Mouse (Mus musculus): ENCODE results near the gene Adamtsl3.

Adamtsl3 gene

GRCm38 (mm10) chr7:82422561-82422960 lies 87.1 kb downstream of the Adamtsl3 start:
- DNase-seq (ENCODE audit: low read depth): peak; percentile 77

GRCm38 (mm10) chr7:82423602-82424001 lies 88.1 kb downstream of the Adamtsl3 start:
- peak; percentile 66 for DNase-seq (ENCODE audit: low read depth)

DNA sequence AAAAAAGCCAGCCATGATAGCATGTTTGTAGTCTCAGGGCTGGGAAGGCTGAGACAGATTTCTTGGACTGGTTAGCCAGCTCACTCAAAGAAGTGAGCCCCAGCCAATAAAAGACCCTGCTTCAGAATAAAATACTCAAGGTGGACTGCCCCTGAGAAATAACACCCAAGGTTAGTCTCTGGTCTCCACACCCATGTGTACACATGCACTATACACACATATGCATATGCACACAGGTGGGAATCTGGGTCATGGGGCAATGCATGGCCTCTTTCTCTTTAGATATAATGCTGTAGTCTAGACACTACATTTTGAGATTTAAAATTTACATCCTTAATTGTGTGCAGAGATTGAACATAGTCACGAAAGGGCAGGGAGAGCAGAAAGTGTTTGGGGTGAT lies 88.8 kb downstream of the Adamtsl3 start:
- DNase-seq (ENCODE audit: low read depth): no peak

DNA sequence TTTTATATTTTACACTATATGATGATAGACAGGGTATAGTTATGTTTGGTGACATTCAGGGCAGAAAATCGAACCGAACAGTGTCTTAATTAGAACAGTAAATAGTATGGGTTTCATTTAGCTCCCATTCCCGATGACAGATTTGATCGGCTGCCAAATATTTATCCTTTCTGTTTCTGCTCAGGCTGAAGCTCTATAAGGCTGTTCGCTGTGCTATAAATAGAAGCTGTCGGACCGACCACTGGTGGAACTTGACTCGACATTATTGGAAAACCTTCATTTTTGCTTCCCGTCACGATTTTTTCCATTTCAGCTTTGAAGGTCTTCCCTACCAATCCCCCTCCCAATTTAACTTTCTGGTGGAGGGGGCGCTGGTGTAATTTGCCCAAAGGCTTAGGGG lies 89.9 kb downstream of the Adamtsl3 start:
- peak; percentile 34 for DNase-seq (ENCODE audit: low read depth)

- no peak for DNase-seq (ENCODE audit: low read depth)
Measured at GRCm38 (mm10) chr7:82429447-82429846, 94.0 kb downstream of the Adamtsl3 start.

DNA sequence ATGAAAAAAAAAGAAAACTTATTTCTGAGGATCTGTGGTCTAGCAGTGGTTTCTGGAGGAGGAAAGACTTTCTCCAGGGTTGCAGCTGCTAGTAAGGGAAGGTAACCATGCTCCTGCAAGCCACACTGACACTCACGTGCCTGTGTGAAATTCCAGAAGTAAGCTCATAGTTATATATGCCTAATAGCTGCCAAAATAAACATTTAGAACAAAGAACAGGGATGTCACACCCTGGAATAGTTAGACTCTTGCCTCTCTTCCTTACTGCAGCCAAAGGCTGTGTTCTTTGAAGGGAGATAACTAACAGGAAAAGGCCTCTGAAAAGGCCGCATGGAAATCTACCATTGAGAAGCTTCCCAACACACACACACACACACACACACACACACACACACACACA lies 96.1 kb downstream of the Adamtsl3 start:
- no peak for DNase-seq (ENCODE audit: low read depth)

DNA sequence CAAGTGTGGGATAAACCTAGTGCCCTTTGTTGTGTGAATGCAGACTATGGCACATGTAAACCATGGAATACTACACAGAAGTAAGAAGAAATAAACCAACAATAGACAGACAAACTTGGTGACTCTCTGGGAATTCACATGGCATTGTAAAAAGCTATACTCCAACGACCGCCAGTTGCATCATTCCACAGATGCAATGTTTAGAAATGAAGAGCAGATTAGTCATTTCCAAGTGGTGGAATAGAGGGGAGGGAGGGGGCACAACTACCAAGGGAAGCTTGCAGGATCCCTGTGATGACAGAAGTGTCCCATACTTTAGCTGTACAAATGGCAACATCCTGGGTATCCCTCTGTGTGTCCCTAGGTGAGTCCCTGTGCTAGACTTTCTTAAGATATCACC lies 97.7 kb downstream of the Adamtsl3 start:
- DNase-seq (ENCODE audit: low read depth): peak; percentile 40

GRCm38 (mm10) chr7:82458376-82458775 lies 122.9 kb downstream of the Adamtsl3 start:
- DNase-seq (ENCODE audit: low read depth): peak; percentile 70

DNA sequence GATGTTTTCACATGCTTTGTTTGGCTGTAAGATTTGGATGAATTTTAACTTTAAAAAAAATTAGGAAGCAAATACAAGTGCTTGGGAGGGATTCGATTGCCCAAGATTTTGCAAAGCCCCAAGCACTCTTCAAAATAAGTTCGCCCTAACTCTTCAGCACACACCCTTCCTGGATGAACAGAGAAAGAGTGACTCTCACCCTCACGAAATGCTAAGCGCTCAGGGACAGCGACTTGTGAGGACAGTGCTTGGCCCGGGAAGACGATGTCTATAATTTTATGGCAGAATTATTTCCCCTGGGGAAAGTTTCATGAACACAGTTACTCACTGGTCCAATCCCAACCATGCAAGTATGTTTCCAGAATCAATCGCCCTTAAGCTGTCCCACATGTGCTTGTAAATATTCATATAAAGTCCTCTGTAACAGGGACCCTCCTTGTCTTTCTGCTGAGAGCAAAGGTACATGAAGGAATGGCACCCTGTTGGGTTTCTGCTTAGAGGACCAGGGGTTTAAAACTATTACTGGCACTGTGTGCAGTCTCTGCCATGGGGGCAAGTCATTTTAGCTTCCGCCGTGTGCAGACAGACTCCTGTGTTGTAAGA lies 127.5 kb downstream of the Adamtsl3 start:
- peak; percentile 38 for DNase-seq (ENCODE audit: low read depth)

DNA sequence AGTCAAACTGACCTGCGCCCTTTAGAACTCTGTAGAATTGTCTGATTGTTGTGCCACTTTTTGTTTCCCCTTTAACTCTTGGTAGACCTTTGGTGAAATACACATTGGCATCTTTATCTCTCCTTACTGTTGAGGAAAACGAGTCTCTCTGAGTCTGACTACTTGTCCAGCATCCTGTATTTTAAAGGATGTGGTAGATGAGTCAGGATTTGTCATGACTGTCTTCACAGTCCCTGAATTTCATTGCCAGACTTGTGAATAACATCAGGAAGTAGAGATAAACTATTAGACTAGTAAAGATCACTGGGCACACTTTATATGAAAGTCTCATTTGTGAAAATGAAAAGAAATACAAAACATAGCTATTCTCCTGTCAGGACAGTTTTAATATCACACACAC lies 128.9 kb downstream of the Adamtsl3 start:
- DNase-seq (ENCODE audit: low read depth): peak; percentile 51

- no peak for DNase-seq (ENCODE audit: low read depth)
Measured at GRCm38 (mm10) chr7:82465437-82465836, 129.9 kb downstream of the Adamtsl3 start.

DNA sequence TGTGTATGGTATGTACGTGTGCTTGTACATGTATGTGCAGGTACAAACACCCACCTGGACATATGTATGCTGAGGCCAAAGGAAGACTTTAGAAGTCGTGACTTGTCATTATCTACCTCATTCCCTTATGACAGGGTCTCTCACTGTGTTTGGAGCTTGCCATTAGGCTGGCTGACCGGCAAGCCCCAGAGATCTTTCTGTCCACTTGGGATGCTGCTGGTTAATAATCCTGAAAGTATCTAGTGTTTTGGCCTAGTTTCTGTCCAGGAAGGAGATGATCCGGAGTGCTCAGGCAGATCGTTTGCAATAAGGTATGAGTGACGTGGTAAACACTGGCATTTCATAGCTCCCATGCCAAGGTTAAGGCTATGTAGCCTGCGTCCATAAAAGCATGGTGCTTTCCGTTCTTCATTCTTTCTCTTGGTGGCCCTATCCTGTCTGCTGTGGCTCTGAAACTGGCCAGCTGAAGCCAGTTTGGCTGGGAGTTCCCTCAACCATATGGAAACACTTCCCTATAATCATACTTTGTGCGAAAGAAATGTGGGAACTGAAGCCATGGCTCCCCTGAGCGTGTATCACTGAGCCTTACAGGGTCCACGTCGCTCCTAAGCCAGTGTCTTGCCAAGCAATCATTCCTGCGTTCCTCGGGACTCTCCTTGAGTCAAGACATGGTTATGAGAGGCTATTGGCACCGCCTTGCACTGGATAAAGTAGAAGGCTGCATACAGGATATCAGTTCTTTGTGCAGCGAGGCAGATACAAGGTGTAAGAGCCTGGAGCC lies 141.1 kb downstream of the Adamtsl3 start:
- no peak for DNase-seq (ENCODE audit: low read depth)

GRCm38 (mm10) chr7:82478461-82478860 lies 143.0 kb downstream of the Adamtsl3 start:
- no peak for DNase-seq (ENCODE audit: low read depth)

DNA sequence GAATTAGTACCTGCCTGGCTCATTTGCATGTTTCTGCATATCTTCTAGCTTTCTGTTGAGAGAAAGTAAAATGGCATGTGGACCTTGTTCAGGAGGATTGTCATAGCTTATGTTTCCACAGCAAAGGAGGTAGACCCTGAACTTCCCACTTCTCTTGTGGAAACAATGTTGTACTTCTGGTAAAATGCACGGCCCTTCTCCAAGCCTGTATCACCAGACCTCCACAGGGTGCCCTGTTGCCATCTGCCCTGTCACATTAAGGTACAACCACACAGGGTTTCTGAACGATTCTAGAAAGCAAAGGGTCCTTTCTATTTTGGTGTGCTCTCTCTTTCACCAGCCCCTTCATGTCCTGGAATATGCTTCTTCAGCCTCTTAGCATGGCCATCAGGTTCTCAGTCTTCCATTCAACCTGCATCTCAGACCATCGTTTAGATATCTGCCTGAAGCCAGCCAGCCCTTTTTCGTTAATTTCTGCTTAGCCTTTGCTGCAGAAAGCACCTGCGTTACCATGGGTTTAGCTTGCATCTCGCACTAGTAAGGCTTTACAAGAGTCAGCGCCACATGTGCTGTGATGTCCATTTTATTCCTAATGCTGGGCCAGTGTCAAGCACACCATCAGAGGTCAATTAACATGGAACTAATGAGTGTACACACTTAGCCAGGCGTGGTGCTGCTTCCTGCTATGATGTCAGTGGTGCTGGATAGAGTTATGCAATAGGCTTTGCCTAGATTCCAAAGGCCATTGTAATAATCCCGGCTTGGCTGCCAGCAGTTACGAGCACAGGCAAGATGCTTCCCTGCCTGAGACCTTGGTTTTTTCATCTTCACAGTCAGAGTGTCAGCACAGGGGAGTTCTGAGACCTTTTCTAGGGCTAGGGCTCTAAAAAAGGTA lies 143.6 kb downstream of the Adamtsl3 start:
- DNase-seq (ENCODE audit: low read depth): peak; percentile 77

DNA sequence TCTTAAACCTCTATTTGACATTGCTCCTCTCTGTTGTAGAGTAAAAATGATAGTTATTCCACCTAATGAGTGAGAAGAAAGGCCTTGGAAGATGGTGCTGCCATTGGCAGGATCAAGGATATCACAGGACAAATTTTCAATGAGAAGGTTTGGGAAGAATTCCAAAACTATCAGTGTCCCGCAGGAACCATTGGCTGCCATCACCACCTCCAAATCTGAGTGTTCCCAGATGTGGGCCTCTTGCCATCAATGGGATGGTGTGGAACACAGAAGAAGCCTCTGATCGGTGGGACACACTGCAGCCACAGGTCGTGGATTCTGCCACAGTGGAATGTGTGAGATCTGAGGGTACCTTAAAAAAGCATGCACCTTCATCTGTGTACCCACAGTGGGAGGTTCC lies 147.9 kb downstream of the Adamtsl3 start:
- DNase-seq (ENCODE audit: low read depth): no peak

GRCm38 (mm10) chr7:82484834-82485233 lies 149.3 kb downstream of the Adamtsl3 start:
- no peak for DNase-seq (ENCODE audit: low read depth)

GRCm38 (mm10) chr7:82485344-82485954 lies 150.0 kb downstream of the Adamtsl3 start:
- no peak for DNase-seq (ENCODE audit: low read depth)

DNA sequence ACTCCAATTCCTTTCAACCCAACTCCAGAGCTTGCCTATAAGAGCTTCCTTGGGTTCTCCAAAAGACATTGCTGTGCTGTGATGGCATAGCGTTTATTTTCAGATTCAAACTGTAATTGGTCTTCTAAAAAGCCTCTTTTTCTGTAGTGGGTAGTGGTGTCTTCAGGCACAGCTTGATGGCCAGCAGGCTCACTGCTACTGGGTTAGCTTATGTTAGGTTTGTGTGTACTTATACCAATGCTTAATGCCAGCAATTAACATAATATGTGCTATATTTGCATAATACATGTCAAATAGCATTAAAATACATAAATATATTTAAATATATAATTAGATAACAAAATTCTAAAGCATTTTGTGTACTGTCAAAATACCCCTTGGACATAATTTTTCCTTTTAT lies 155.5 kb downstream of the Adamtsl3 start:
- DNase-seq (ENCODE audit: low read depth): no peak

DNA sequence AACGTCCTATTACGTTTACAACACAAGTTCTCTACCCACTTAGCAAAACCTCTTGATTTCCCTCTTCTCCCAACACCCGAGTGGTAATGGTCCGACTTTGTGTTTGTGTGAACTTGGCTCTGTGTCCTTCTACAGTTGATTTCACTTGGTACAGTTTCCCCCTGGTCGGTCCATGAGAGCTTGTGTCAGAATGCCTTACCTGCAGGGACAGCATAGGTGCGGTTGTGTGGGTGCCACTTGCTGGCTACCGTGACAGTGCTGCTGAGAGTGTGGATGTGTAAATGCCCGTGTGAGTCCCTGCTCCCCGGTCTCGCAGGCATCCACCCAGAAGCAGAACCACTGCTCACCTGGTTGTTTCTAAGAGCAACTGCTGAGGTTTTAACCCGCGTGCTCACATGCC lies 157.4 kb downstream of the Adamtsl3 start:
- DNase-seq (ENCODE audit: low read depth): no peak

GRCm38 (mm10) chr7:82494220-82494619 lies 158.7 kb downstream of the Adamtsl3 start:
- DNase-seq (ENCODE audit: low read depth): no peak

DNA sequence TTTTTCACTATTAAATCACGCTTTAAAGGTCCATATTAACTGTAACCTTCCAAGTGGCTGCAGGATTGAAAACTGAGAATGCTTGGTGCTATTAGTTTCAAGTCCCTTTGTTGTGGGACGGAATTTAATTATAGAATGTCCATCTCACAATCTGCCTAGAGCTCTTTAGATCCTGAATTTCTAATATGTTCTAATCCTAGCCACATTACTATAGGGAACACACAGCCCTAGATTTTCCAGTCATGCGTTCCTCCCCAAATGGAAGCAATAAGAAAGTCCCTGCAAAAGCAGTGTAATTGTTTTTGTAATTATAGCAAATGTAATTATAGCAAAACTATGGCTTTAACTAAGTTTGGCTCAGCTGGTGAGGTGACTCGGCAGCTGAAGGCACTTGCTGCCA lies 161.6 kb downstream of the Adamtsl3 start:
- DNase-seq (ENCODE audit: low read depth): no peak

- DNase-seq (ENCODE audit: low read depth): no peak
Measured at GRCm38 (mm10) chr7:82501306-82501705, 165.8 kb downstream of the Adamtsl3 start.
